Mouse (Mus musculus) erythroblast, embryonic 14.5 days (primary cell): ENCODE measurements around the gene Prss54.
"Not testable (repeated sequence)": the region's sequence is repeated elsewhere in the genome, so short reads cannot be mapped to it uniquely, and the experiment has no call there.

Source experiments
- GATA1 ChIP-seq: IDR thresholded peaks from 2 replicates; pipeline ENCODE4 v1.6.1; 2012; ENCODE audit warnings: low read length, inconsistent platforms, mixed read lengths
- TAL1 ChIP-seq: IDR thresholded peaks from 3 replicates; pipeline ENCODE4 v1.6.1; 2012; ENCODE audit warnings: low read length, inconsistent platforms, mixed read lengths

GRCm38 (mm10) chr8:95606509-95606908, 30.4 kb upstream of the Prss54 start:
- TF ChIP-seq GATA1, TAL1: not testable (repeated sequence)
